Mouse (Mus musculus) Patski (cell line): ENCODE results near the gene Kcnrg. TPM values are rescaled to one million over a fixed set of nuclear protein-coding genes. Genes with fewer than 3 reads are reported as not detected.
A peak's percentile ranks its signal among the peaks of the same experiment; 100 is the strongest.
"Not testable (repeated sequence)": the region's sequence is repeated elsewhere in the genome, so short reads cannot be mapped to it uniquely, and the experiment has no call there.

Experiments used
- ATAC-seq: fragments of 100-300 bp; one replicate; pipeline ENCODE4 v1.8.0; 2021
- CTCF ChIA-PET: fragments of 350-600 bp; sonication (Branson Sonifier 250); formaldehyde crosslinking; loops from one replicate; lab custom pipeline; 2022; ENCODE audit warnings: inconsistent platforms; lab: Charles Lee
- POLR2A ChIA-PET: fragments of 350-600 bp; sonication (Branson Sonifier 250); formaldehyde crosslinking; loops from one replicate; lab custom pipeline; 2022; ENCODE audit warnings: antibody characterized with exemption, inconsistent platforms; lab: Charles Lee
- DNase-seq: peaks from one replicate; pipeline ENCODE4 v3.0.0-alpha.2; 2011; ENCODE audit warnings: low read depth, low spot score
- H3K27me3 ChIP-seq: fragments of 371-371 bp; one replicate; pipeline ENCODE4 v1.5.1; 2021
- CTCF ChIP-seq: fragments of 100-300 bp; IDR thresholded peaks from one replicate; pipeline ENCODE4 v1.5.1; 2021
- in situ Hi-C: fragments of 300-500 bp; cut with MboI; formaldehyde crosslinking; loops from 3 replicates; pipeline ENCODE4 v1.11.1; 2018; ENCODE audit warnings: low pct_unique_long_range_greater_than_20kb, mixed read lengths
- polyA plus RNA-seq: library from polyadenylated mRNA; unstranded; gene quantifications from one replicate; pipeline ENCODE4 v1.2.3, GENCODE M21; 2021

Kcnrg gene
- polyA plus RNA-seq, result 0.37 TPM

GRCm38 (mm10) chr14:61607157-61607556 is at the start of gene Kcnrg:
TSS of gene Kcnrg (plus strand) at chr14:61607457.
- ATAC-seq, result peak; percentile 26
- DNase-seq, result no peak
- CTCF ChIA-PET, result interaction anchor here (1.2 to 1.3 kb wide), 2 partner anchors 9 kb away, joined by 4 read pairs; partner anchors contain the start of gene Trim13
- no peaks in the 10 kb centered on the region for H3K27me3 ChIP-seq
- peak; percentile 3 for TF ChIP-seq CTCF
- POLR2A ChIA-PET, result interaction anchor here (1.0 kb wide), 1 partner anchor 8 kb away, joined by 3 read pairs; no protein-coding TSS in a partner anchor
- in situ Hi-C loops, result no loop called here

- DNase-seq, result no peak
- no peak for TF ChIP-seq CTCF
- ChIA-PET POLR2A (no interaction called here), CTCF (interaction anchor here (2.6 kb wide), 1 partner anchor 12 kb away, joined by 8 read pairs; no protein-coding TSS in a partner anchor)
- ATAC-seq, result no peak
- no peaks in the 10 kb centered on the region for H3K27me3 ChIP-seq
- in situ Hi-C loops, result no loop called here
Measured at GRCm38 (mm10) chr14:61558901-61559300, 48.4 kb upstream of the Kcnrg start.

- in situ Hi-C loops, result no loop called here
- ChIA-PET CTCF (no interaction called here), POLR2A (no interaction called here)
- DNase-seq (no peak), ATAC-seq (no peak)
- no peaks in the 10 kb centered on the region for H3K27me3 ChIP-seq
- TF ChIP-seq CTCF, result no peak
Measured at GRCm38 (mm10) chr14:61559856-61560255, 47.4 kb upstream of the Kcnrg start.

- in situ Hi-C loops, result loop anchor here (5.0 kb wide), 1 partner anchor 766 kb away; no protein-coding TSS in a partner anchor
- ATAC-seq, DNase-seq, POLR2A ChIA-PET, H3K27me3 ChIP-seq, CTCF ChIA-PET: not testable (repeated sequence)
Measured at GRCm38 (mm10) chr14:61566211-61566610, 41.0 kb upstream of the Kcnrg start.

- DNase-seq, result no peak
- in situ Hi-C loops, result loop anchor here (5.0 kb wide), 1 partner anchor 763 kb away; no protein-coding TSS in a partner anchor
- H3K27me3 ChIP-seq, result no peaks in the 10 kb centered on the region
- no peak for ATAC-seq
- POLR2A ChIA-PET, result interaction anchor here (0.5 kb wide), 1 partner anchor 157 kb away, joined by 3 read pairs; no protein-coding TSS in a partner anchor
- CTCF ChIA-PET, result interaction anchor here (1.1 to 5.3 kb wide), 2 partner anchors 26 to 888 kb away, joined by 3 to 26 read pairs; partner anchors contain the start of gene Gucy1b2
- no peak for TF ChIP-seq CTCF
Measured at GRCm38 (mm10) chr14:61569344-61569743, 37.9 kb upstream of the Kcnrg start.

GRCm38 (mm10) chr14:61571366-61571765 is 35.9 kb upstream of the Kcnrg start:
- ATAC-seq, result no peak
- DNase-seq, result peak; percentile 28
- TF ChIP-seq CTCF, result peak; percentile 81
- no peaks in the 10 kb centered on the region for H3K27me3 ChIP-seq
- in situ Hi-C loops, result loop anchor here (5.0 kb wide), 2 partner anchors 681 to 886 kb away; partner anchors contain the start of gene Gucy1b2
- ChIA-PET CTCF (interaction anchor here (0.7 to 5.3 kb wide), 18 partner anchors 10 to 893 kb away, joined by 3 to 26 read pairs (median 4); partner anchors contain the start of genes Gucy1b2 and Spryd7), POLR2A (interaction anchor here (0.6 kb wide), 1 partner anchor 110 kb away, joined by 4 read pairs; no protein-coding TSS in a partner anchor)

GRCm38 (mm10) chr14:61572131-61572530 is 35.1 kb upstream of the Kcnrg start:
- ATAC-seq, result no peak
- TF ChIP-seq CTCF, result no peak
- ChIA-PET CTCF (interaction anchor here (0.7 to 5.3 kb wide), 14 partner anchors 11 to 893 kb away, joined by 3 to 26 read pairs (median 5); partner anchors contain the start of genes Gucy1b2 and Spryd7), POLR2A (no interaction called here)
- H3K27me3 ChIP-seq, result no peaks in the 10 kb centered on the region
- no peak for DNase-seq
- in situ Hi-C loops, result loop anchor here (5.0 kb wide), 2 partner anchors 680 to 885 kb away; partner anchors contain the start of gene Gucy1b2

- ATAC-seq (no peak), DNase-seq (no peak)
- POLR2A ChIA-PET, result no interaction called here
- no peak for TF ChIP-seq CTCF
- in situ Hi-C loops, result no loop called here
- no peaks in the 10 kb centered on the region for H3K27me3 ChIP-seq
- CTCF ChIA-PET, result no interaction called here
Measured at GRCm38 (mm10) chr14:61575066-61575465, 32.2 kb upstream of the Kcnrg start.

- no peaks in the 10 kb centered on the region for H3K27me3 ChIP-seq
- ChIA-PET POLR2A (no interaction called here), CTCF (no interaction called here)
- no peak for TF ChIP-seq CTCF
- no peak for DNase-seq
- no peak for ATAC-seq
- in situ Hi-C loops, result no loop called here
Measured at GRCm38 (mm10) chr14:61575941-61576340, 31.3 kb upstream of the Kcnrg start.

GRCm38 (mm10) chr14:61589288-61590065 is 17.8 kb upstream of the Kcnrg start:
- ATAC-seq, result no peak
- DNase-seq, result no peak
- TF ChIP-seq CTCF, result no peak
- ChIA-PET CTCF (no interaction called here), POLR2A (no interaction called here)
- in situ Hi-C loops, result no loop called here
- peaks cover 3% of the 10 kb centered on the region for H3K27me3 ChIP-seq
